Mouse (Mus musculus): Measurements from ENCODE around the gene Lrtm2. TPM values are rescaled to one million over a fixed set of nuclear protein-coding genes. Genes with fewer than 3 reads are reported as not detected.
A peak's percentile ranks its signal among the peaks of the same experiment; 100 is the strongest.

Lrtm2 gene
- polyA plus RNA-seq, 1 experiment, result 12.9 TPM

- DNase-seq (ENCODE audit: low read depth), result peak; percentile 13
- TF ChIP-seq POLR2A (IDR thresholded peaks at IDR 0.05; ENCODE audit: borderline replicate concordance, extremely low read depth, insufficient read depth, insufficient read length, poor library complexity, severe bottlenecking) (no peak), CTCF (IDR thresholded peaks at IDR 0.05; ENCODE audit: borderline replicate concordance, extremely low read depth, insufficient read depth, insufficient read length) (no peak)
These were observed 15.7 kb downstream of the Lrtm2 start for GRCm38 (mm10) chr6:119314751-119315476.

DNA sequence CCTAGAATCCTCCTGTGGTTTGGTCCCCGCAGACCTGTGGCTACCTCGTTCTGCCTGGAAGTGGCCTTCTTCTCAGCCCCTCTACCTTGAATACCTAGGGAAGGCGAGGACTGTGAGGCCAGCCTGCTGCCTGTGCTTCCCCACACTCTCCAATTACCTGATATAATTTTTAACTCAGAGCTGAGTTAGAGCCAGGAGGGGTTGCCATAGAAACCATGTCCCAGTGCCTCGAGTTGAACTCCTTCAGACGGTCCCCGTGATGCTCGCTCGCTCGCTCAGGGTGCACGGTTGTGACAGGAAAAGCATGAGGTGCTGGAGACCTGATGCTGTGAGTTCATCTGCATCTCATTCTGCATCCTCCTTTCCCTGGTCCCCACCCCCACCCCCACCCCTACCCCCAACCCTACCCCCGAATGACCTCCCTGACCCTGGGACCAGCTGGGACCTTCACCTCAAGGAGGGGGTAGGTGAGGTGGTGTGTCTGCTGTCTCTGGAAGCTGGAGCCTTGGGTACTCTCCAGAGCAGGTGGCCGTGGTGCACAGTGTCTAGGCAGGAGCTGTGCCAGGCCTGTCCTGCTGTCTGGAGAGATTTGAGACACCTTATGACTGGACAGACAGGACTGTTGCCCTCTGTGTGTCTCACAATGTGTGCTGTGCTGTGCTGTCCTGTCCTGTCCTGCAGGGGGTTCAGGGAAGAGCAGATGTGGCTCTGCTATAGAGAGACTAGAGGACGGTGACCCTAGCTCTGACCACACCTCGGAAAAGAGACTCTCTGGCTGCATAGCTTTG is 16.8 kb downstream of the Lrtm2 start:
- peak; percentile 81 for DNase-seq (ENCODE audit: low read depth)
- TF ChIP-seq POLR2A (IDR thresholded peaks at IDR 0.05; ENCODE audit: borderline replicate concordance, extremely low read depth, insufficient read depth, insufficient read length, poor library complexity, severe bottlenecking) (no peak), CTCF (IDR thresholded peaks at IDR 0.05; ENCODE audit: borderline replicate concordance, extremely low read depth, insufficient read depth, insufficient read length) (no peak)

GRCm38 (mm10) chr6:119313096-119313495 is 17.5 kb downstream of the Lrtm2 start:
- peak; percentile 41 for DNase-seq (ENCODE audit: low read depth)
- TF ChIP-seq CTCF (IDR thresholded peaks at IDR 0.05; ENCODE audit: borderline replicate concordance, extremely low read depth, insufficient read depth, insufficient read length) (no peak), POLR2A (IDR thresholded peaks at IDR 0.05; ENCODE audit: borderline replicate concordance, extremely low read depth, insufficient read depth, insufficient read length, poor library complexity, severe bottlenecking) (no peak)

DNA sequence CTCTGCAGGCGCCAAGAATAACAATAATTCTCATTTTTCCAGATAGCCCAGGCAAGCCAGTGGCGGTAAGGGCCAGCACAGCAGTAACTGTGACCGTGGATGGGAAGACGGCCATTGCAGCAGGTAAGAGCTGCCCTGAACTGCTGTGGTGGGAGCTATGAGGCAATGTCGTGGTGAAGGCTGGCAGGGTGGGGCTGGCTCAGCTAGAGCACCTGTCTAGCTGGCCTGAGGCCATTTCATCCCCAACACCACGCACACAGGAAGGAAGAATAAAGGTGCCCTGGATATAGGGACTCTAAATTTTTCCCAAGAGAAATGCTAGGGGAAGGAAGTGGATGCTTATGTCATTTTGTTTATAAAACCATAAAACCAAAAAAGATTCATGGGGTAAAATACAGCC is 18.2 kb downstream of the Lrtm2 start:
- TF ChIP-seq POLR2A (IDR thresholded peaks at IDR 0.05; ENCODE audit: borderline replicate concordance, extremely low read depth, insufficient read depth, insufficient read length, poor library complexity, severe bottlenecking) (no peak), CTCF (IDR thresholded peaks at IDR 0.05; ENCODE audit: borderline replicate concordance, extremely low read depth, insufficient read depth, insufficient read length) (no peak)
- DNase-seq (ENCODE audit: low read depth), result no peak

GRCm38 (mm10) chr6:119310176-119310575 is 20.4 kb downstream of the Lrtm2 start:
- TF ChIP-seq CTCF (IDR thresholded peaks at IDR 0.05; ENCODE audit: borderline replicate concordance, extremely low read depth, insufficient read depth, insufficient read length), result no peak
- TF ChIP-seq POLR2A (IDR thresholded peaks at IDR 0.05; ENCODE audit: borderline replicate concordance, extremely low read depth, insufficient read depth, insufficient read length, poor library complexity, severe bottlenecking), result no peak
- DNase-seq (ENCODE audit: low read depth), result no peak

DNA sequence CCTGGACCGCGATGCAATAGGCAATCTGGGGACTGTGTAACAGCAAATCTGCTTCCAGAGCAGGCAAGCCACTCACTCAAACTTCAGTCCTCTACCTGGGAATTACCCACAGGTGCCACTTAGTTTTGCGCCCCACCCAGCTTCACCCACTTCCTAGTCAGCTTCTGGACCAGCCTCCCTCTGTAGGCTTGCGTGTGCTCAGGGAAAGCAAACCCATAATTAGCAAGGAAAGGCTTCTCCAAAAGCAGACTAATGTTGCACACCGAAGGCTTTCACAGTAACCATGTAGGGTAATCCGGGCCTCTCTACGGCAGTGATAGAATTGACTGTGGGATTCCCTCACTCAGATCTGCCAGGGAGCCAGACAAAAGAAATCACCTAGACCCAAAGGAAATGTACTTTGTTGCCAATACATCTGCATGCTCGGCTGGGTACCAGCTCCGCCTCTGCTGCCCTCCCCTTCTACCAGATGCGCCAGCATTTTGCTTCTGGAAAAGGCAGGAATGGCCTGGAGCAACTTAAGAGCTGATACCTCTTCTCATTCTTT is 22.6 kb downstream of the Lrtm2 start:
- TF ChIP-seq CTCF (IDR thresholded peaks at IDR 0.05; ENCODE audit: borderline replicate concordance, extremely low read depth, insufficient read depth, insufficient read length) (no peak), POLR2A (IDR thresholded peaks at IDR 0.05; ENCODE audit: borderline replicate concordance, extremely low read depth, insufficient read depth, insufficient read length, poor library complexity, severe bottlenecking) (no peak)
- DNase-seq (ENCODE audit: low read depth), result peak; percentile 34

DNA sequence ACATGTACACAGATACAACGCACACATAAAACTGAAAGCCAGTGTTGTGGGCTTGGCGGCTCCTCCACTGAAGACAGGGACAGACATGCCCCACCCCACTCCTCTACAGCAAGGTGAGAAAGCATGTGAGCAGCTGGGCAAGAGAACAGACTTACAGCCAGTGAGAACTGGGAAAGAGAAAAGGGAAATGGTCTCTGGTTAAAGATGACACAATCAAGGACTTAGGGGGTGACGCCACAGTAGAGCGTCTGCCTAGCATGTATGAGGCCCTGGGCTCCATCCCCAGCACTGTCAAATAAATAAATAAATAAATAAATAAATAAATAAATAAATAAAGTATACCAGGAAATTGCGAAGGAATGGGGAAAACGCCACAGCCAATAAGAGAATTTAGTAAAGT is 27.2 kb downstream of the Lrtm2 start:
- DNase-seq (ENCODE audit: low read depth), result no peak
- no peak for TF ChIP-seq POLR2A (IDR thresholded peaks at IDR 0.05; ENCODE audit: borderline replicate concordance, extremely low read depth, insufficient read depth, insufficient read length, poor library complexity, severe bottlenecking)
- no peak for TF ChIP-seq CTCF (IDR thresholded peaks at IDR 0.05; ENCODE audit: borderline replicate concordance, extremely low read depth, insufficient read depth, insufficient read length)

DNA sequence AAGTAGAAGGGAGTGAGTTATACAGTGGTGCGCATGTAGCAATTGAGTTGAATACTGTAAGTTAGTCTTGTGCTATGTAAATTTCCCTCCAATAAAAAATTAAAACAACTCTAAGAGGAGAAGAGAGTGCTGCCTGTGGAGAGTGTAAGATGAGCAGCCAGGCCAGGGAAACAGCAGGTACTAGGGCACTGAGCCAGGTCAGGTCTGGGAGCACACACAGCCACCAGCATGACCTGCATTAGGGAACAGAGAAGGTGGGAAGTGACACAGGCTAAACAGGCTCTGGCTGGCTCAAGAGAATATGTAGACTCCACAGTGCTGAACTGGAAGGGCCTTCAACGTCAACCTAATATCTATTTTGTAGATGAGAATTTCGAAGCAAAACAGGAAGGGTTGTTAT is 29.3 kb downstream of the Lrtm2 start:
- no peak for DNase-seq (ENCODE audit: low read depth)
- no peak for TF ChIP-seq POLR2A (IDR thresholded peaks at IDR 0.05; ENCODE audit: borderline replicate concordance, extremely low read depth, insufficient read depth, insufficient read length, poor library complexity, severe bottlenecking)
- TF ChIP-seq CTCF (IDR thresholded peaks at IDR 0.05; ENCODE audit: borderline replicate concordance, extremely low read depth, insufficient read depth, insufficient read length), result no peak

- peak; percentile 20 for DNase-seq (ENCODE audit: low read depth)
- TF ChIP-seq CTCF (IDR thresholded peaks at IDR 0.05; ENCODE audit: borderline replicate concordance, extremely low read depth, insufficient read depth, insufficient read length), result no peak
- no peak for TF ChIP-seq POLR2A (IDR thresholded peaks at IDR 0.05; ENCODE audit: borderline replicate concordance, extremely low read depth, insufficient read depth, insufficient read length, poor library complexity, severe bottlenecking)
These were observed 49.8 kb downstream of the Lrtm2 start for GRCm38 (mm10) chr6:119280761-119281160.

DNA sequence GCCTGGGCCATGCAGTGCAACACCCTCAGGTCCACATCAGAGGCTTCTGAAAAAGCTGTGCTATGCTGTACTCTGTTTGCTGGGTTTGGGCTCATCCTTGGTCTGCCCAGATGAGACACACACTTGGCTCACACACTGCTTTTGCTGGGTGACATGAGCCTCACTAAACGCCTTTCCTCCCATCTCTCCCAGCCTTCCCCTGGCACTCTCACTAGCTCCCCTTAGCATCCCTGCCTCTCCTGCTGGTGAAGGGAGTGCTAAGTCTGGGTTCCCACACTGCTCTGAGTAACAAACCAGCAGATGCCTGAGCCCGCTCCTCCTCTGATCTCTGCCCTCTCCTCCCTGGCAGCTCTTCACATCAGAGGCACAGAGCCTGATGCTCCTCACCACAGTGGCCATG is 53.9 kb downstream of the Lrtm2 start:
- DNase-seq (ENCODE audit: low read depth), result no peak
- no peak for TF ChIP-seq CTCF (IDR thresholded peaks at IDR 0.05; ENCODE audit: borderline replicate concordance, extremely low read depth, insufficient read depth, insufficient read length)
- no peak for TF ChIP-seq POLR2A (IDR thresholded peaks at IDR 0.05; ENCODE audit: borderline replicate concordance, extremely low read depth, insufficient read depth, insufficient read length, poor library complexity, severe bottlenecking)

Other genes starting within 250 kb of the Lrtm2 start
- gene Dcp1b, start 155.5 kb downstream of the Lrtm2 start, polyA plus RNA-seq (2012; rRNA removed), result 37.9 and 45.8 TPM in 2 replicates
- 9.4 and 19.1 TPM in 2 replicates for gene Cacna1c, start 134.3 kb downstream of the Lrtm2 start, polyA plus RNA-seq (2012; rRNA removed)
- gene Cacna2d4, start 94.2 kb downstream of the Lrtm2 start, polyA plus RNA-seq (2012; rRNA removed), result 0.40 and 0.67 TPM in 2 replicates
- 44.4 and 45.4 TPM in 2 replicates for gene Adipor2, start 86.9 kb upstream of the Lrtm2 start, polyA plus RNA-seq (2012; rRNA removed)
- gene Fbxl14, start 148.9 kb upstream of the Lrtm2 start, polyA plus RNA-seq (2012; rRNA removed), result 57.6 and 75.1 TPM in 2 replicates
- 3.1 and 3.5 TPM in 2 replicates for gene Wnt5b, start 213.6 kb upstream of the Lrtm2 start, polyA plus RNA-seq (2012; rRNA removed)

Data from brain, embryonic 14.5 days (tissue).